Mouse (Mus musculus) thymus, postnatal 0 days (tissue): Measurements from ENCODE around the gene Sox10. TPM values are rescaled to one million over a fixed set of nuclear protein-coding genes. Genes with fewer than 3 reads are reported as not detected.

Source experiments
- DNase-seq: peaks from one replicate; pipeline ENCODE4 v3.0.0-alpha.2; 2015; ENCODE audit warnings: low spot score
- polyA plus RNA-seq: library from polyadenylated mRNA; unstranded; fragments of >200 nt; fragmentation: Nextera tagmentation; extraction: Ambion mirVana; gene quantifications from 2 replicates; pipeline ENCODE4 v1.2.1, GENCODE M21; 2015

The Sox10 gene
- polyA plus RNA-seq, result 0.08 and 0.26 TPM in 2 replicates

- no peak for DNase-seq
Measured at GRCm38 (mm10) chr15:79165140-79165539, at the start of gene Sox10. Gene Sox10, minus strand, starts transcription at chr15:79165240.

- no peak for DNase-seq
Measured at GRCm38 (mm10) chr15:79213591-79213990, 48.6 kb upstream of the Sox10 start.

GRCm38 (mm10) chr15:79212750-79213446, 47.9 kb upstream of the Sox10 start:
- DNase-seq, result no peak

GRCm38 (mm10) chr15:79210357-79210756, 45.3 kb upstream of the Sox10 start:
- DNase-seq, result no peak

- peak; percentile 41 for DNase-seq
Measured at GRCm38 (mm10) chr15:79208758-79209439, 43.9 kb upstream of the Sox10 start.

- DNase-seq, result no peak
Measured at GRCm38 (mm10) chr15:79208211-79208610, 43.2 kb upstream of the Sox10 start.

- no peak for DNase-seq
Measured at GRCm38 (mm10) chr15:79202575-79202974, 37.5 kb upstream of the Sox10 start.

GRCm38 (mm10) chr15:79201491-79202150, 36.6 kb upstream of the Sox10 start:
- no peak for DNase-seq

GRCm38 (mm10) chr15:79199390-79199976, 34.4 kb upstream of the Sox10 start:
- no peak for DNase-seq

GRCm38 (mm10) chr15:79195492-79195891, 30.5 kb upstream of the Sox10 start:
- DNase-seq, result no peak

GRCm38 (mm10) chr15:79194946-79195345, 29.9 kb upstream of the Sox10 start:
- no peak for DNase-seq

- DNase-seq, result no peak
Measured at GRCm38 (mm10) chr15:79194048-79194447, 29.0 kb upstream of the Sox10 start.

GRCm38 (mm10) chr15:79192885-79193845, 28.1 kb upstream of the Sox10 start:
- no peak for DNase-seq

- DNase-seq, result no peak
Measured at GRCm38 (mm10) chr15:79192450-79192849, 27.4 kb upstream of the Sox10 start.

- no peak for DNase-seq
Measured at GRCm38 (mm10) chr15:79191426-79191825, 26.4 kb upstream of the Sox10 start.

- no peak for DNase-seq
Measured at GRCm38 (mm10) chr15:79187819-79188218, 22.8 kb upstream of the Sox10 start.

- no peak for DNase-seq
Measured at GRCm38 (mm10) chr15:79185213-79185612, 20.2 kb upstream of the Sox10 start.

GRCm38 (mm10) chr15:79176905-79177304, 11.9 kb upstream of the Sox10 start:
- DNase-seq, result no peak

- no peak for DNase-seq
Measured at GRCm38 (mm10) chr15:79166712-79167111, 1.7 kb upstream of the Sox10 start.

GRCm38 (mm10) chr15:79164251-79164650, 789 bp downstream of the Sox10 start:
- no peak for DNase-seq

GRCm38 (mm10) chr15:79162822-79163221, 2.2 kb downstream of the Sox10 start:
- no peak for DNase-seq
